8 mouse cellular contexts compared by ENCODE assay signal in the genomic region with DNA sequence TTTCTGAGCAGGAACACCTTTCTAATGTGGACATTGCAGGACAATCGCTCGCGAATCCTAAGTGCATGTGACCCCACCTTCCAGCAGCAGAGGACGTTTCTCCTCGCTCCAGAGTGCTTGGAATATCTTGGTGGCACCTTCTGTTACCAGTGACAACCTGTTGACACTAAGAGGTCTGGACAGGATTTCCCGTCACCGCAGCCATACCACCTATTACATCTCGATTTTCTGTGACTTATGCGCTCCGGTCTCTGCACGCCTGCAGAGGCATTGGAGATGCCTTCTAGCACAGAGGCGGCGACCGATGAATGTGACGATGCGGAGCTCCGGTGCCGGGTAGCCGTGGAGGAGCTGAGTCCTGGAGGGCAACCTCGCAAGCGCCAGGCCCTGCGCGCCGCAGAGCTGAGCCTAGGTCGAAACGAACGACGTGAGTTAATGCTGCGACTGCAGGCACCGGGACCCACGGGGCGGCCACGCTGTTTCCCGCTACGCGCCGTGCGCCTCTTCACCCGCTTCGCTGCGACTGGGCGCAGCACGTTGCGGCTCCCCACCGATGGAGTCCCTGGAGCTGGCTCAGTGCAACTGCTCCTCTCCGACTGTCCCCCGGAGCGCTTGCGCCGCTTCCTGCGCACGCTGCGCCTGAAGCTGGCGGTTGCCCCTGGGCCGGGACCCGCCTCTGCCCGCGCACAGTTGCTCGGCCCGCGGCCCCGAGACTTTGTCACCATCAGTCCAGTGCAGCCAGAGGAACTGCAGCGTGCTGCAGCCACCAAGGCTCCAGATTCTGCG. TPM values are rescaled to one million over a fixed set of nuclear protein-coding genes. Genes with fewer than 3 reads are reported as not detected.
A peak's percentile ranks its signal among the peaks of the same experiment; 100 is the strongest.
DNase-seq lines count a peak whose midpoint lies in the region; ATAC-seq and TF ChIP-seq lines count a peak whose summit lies in the region.

No protein-coding gene starts in this region.

- H3K79me2 ChIP-seq in MEL (ENCODE audit: control insufficient read depth, insufficient read depth, low read length, poor library complexity): peaks cover 24% of the 10 kb centered on the region

- H3K27me3 ChIP-seq in kidney, embryonic 16.5 days (ENCODE audit: insufficient read depth, low read length): no peaks in the 10 kb centered on the region
- H3K27me3 ChIP-seq in MEL (ENCODE audit: control insufficient read depth in 1 of 2, insufficient read depth in 2 of 2, low read length in 2 of 2): no peaks in the 10 kb centered on the region
- no peaks in the 10 kb centered on the region for H3K27me3 ChIP-seq in embryonic facial prominence, embryonic 14.5 days (replicated peaks; ENCODE audit: control insufficient read depth, insufficient read depth, low read length)
- no peaks in the 10 kb centered on the region for H3K27me3 ChIP-seq in hindbrain, embryonic 16.5 days (replicated peaks; ENCODE audit: control insufficient read depth, insufficient read depth, low read length)
- no peaks in the 10 kb centered on the region for H3K27me3 ChIP-seq in megakaryocyte, embryonic 14.5 days (replicated peaks)

- TF ChIP-seq POLR2A in MEL (IDR thresholded peaks at IDR 0.05; ENCODE audit: control insufficient read depth in 1 of 2, insufficient read depth in 1 of 2, low read depth in 1 of 2, low read length in 2 of 2, poor library complexity in 1 of 2): no peak; a peak in 3 of 4 replicates

- no peak for TF ChIP-seq CTCF in MEL (IDR thresholded peaks at IDR 0.05 in 2 of 3, conservative IDR thresholded peaks at IDR 0.05 in 1 of 3; ENCODE audit: control insufficient read depth in 1 of 3, insufficient read depth in 1 of 3, low read depth in 2 of 3, low read length in 3 of 3, poor library complexity in 1 of 3, severe bottlenecking in 1 of 3)

- H3K4me1 ChIP-seq in kidney, embryonic 16.5 days (ENCODE audit: insufficient read depth, low read length): peaks cover 24% of the 10 kb centered on the region
- peaks cover 2 to 8% of the 10 kb centered on the region in 2 experiments; a peak in 2 of 4 replicates for H3K4me1 ChIP-seq in MEL (ENCODE audit: control insufficient read depth in 1 of 2, insufficient read depth in 2 of 2, low read length in 2 of 2)
- peaks cover 18% of the 10 kb centered on the region for H3K4me1 ChIP-seq in embryonic facial prominence, embryonic 14.5 days (ENCODE audit: control insufficient read depth, insufficient read depth, low read length)
- H3K4me1 ChIP-seq in hindbrain, embryonic 16.5 days (ENCODE audit: control insufficient read depth, insufficient read depth, low read depth, low read length): peaks cover 18% of the 10 kb centered on the region
- peaks cover 46% of the 10 kb centered on the region for H3K4me1 ChIP-seq in megakaryocyte, embryonic 14.5 days

- peak overlapping the region; percentile 80 for H3K9ac ChIP-seq in kidney, embryonic 16.5 days (replicated peaks; ENCODE audit: low read length)
- H3K9ac ChIP-seq in MEL (ENCODE audit: control insufficient read depth, low read depth, low read length, poor library complexity, severe bottlenecking): peak overlapping the region; percentile 67
- H3K9ac ChIP-seq in embryonic facial prominence, embryonic 14.5 days (ENCODE audit: low read depth, low read length): peak overlapping the region; percentile 72
- H3K9ac ChIP-seq in hindbrain, embryonic 16.5 days (ENCODE audit: low read depth, low read length): peak overlapping the region; percentile 63

- peak overlapping the region; percentile 66 for H3K4me3 ChIP-seq in kidney, embryonic 16.5 days (ENCODE audit: low read length)
- peak overlapping the region; percentile 65 to 92 for H3K4me3 ChIP-seq in MEL (ENCODE audit: control insufficient read depth in 1 of 2, insufficient read depth in 1 of 2, low read depth in 2 of 2, low read length in 2 of 2)
- peak overlapping the region; percentile 55 for H3K4me3 ChIP-seq in embryonic facial prominence, embryonic 14.5 days (ENCODE audit: low read depth, low read length)
- peak overlapping the region; percentile 53 for H3K4me3 ChIP-seq in hindbrain, embryonic 16.5 days (ENCODE audit: low read length)
- H3K4me3 ChIP-seq in megakaryocyte, embryonic 14.5 days (replicated peaks): peak overlapping the region; percentile 95

- peak; percentile 37; the same call in 1 of the 2 replicates for ATAC-seq in kidney, embryonic 16.5 days (ENCODE audit: low FRiP score, low TSS enrichment)
- 0 out of 2 replicates have a peak, but pooled peaks have one; percentile 30 for ATAC-seq in embryonic facial prominence, embryonic 14.5 days (ENCODE audit: low read depth)
- ATAC-seq in hindbrain, embryonic 16.5 days: peak; percentile 55; the same call in 1 of the 2 replicates

- H3K4me2 ChIP-seq in kidney, embryonic 16.5 days (replicated peaks; ENCODE audit: low read depth, low read length): peak overlapping the region; percentile 90
- peak overlapping the region; percentile 98 for H3K4me2 ChIP-seq in embryonic facial prominence, embryonic 14.5 days (ENCODE audit: low read depth, low read length)
- H3K4me2 ChIP-seq in hindbrain, embryonic 16.5 days (ENCODE audit: low read length): peak overlapping the region; percentile 94

- H3K27ac ChIP-seq in kidney, embryonic 16.5 days (ENCODE audit: low read length): 0 out of 2 replicates have a peak overlapping the region, but pooled peaks have one; percentile 6
- peak overlapping the region; percentile 68 for H3K27ac ChIP-seq in MEL (ENCODE audit: control insufficient read depth, low read depth, low read length)
- H3K27ac ChIP-seq in embryonic facial prominence, embryonic 14.5 days (replicated peaks; ENCODE audit: low read depth, low read length): no peak overlapping the region
- no peak overlapping the region for H3K27ac ChIP-seq in hindbrain, embryonic 16.5 days (ENCODE audit: low read depth, low read length)

- peaks cover 25% of the 10 kb centered on the region for H3K36me3 ChIP-seq in kidney, embryonic 16.5 days (ENCODE audit: insufficient read depth, low read length)
- peaks cover 4 to 13% of the 10 kb centered on the region in 2 experiments; a peak in 3 of 4 replicates for H3K36me3 ChIP-seq in MEL (ENCODE audit: control insufficient read depth in 1 of 2, insufficient read depth in 2 of 2, low read length in 2 of 2)
- H3K36me3 ChIP-seq in embryonic facial prominence, embryonic 14.5 days (ENCODE audit: control insufficient read depth, insufficient read depth, low read length): peaks cover 18% of the 10 kb centered on the region; the same call in 1 of the 2 replicates
- H3K36me3 ChIP-seq in hindbrain, embryonic 16.5 days (ENCODE audit: control insufficient read depth, insufficient read depth, low read length): no peaks in the 10 kb centered on the region
- H3K36me3 ChIP-seq in megakaryocyte, embryonic 14.5 days (replicated peaks; ENCODE audit: low read length): peaks cover 38% of the 10 kb centered on the region

- TF ChIP-seq RAD21 in MEL (IDR thresholded peaks at IDR 0.05; ENCODE audit: low read depth, low read length): no peak

- no peaks in the 10 kb centered on the region for H3K9me3 ChIP-seq in kidney, embryonic 16.5 days (ENCODE audit: low read length)
- no peaks in the 10 kb centered on the region for H3K9me3 ChIP-seq in MEL (replicated peaks; ENCODE audit: insufficient read depth, low read length)
- no peaks in the 10 kb centered on the region for H3K9me3 ChIP-seq in embryonic facial prominence, embryonic 14.5 days (ENCODE audit: control insufficient read depth, low read length)
- no peaks in the 10 kb centered on the region for H3K9me3 ChIP-seq in hindbrain, embryonic 16.5 days (ENCODE audit: control insufficient read depth, low read length)
- no peaks in the 10 kb centered on the region for H3K9me3 ChIP-seq in megakaryocyte, embryonic 14.5 days

- DNase-seq in kidney, adult 11 months: no peak
- peak; percentile 71 for DNase-seq in MEL (ENCODE audit: low read depth, low spot score)
- DNase-seq in embryonic facial prominence, embryonic 14.5 days (ENCODE audit: low spot score): no peak
- peak; percentile 56 to 81 for DNase-seq in spleen, postnatal 4 days (ENCODE audit: low spot score in 2 of 2)
- DNase-seq in cerebellum, postnatal 4 days (ENCODE audit: low spot score in 2 of 2): no peak

- WGBS in kidney, embryonic 16.5 days: 0% methylated on average over 63 of the region's 64 CpGs
- WGBS in embryonic facial prominence, embryonic 14.5 days: under 1% methylated on average over 39 of the region's 64 CpGs
- under 1% methylated on average over 64 of the region's 64 CpGs for WGBS in hindbrain, embryonic 16.5 days

- TF ChIP-seq EP300 in MEL (IDR thresholded peaks at IDR 0.05; ENCODE audit: low read depth in 1 of 2, low read length in 2 of 2): no peak

RNA-seq across cellular contexts. Expression of gene Pif1, which starts 0.8 kb away (rescaled TPM):
- polyA plus RNA-seq in kidney, embryonic 16.5 days (2015; fragmentation: Nextera tagmentation; extraction: Ambion mirVana): 15.5 and 16.9 TPM in 2 replicates
- 15.5 and 22.5 TPM in 2 replicates for total RNA-seq in MEL (2012; rRNA removed)
- polyA plus RNA-seq in MEL (2012; ENCODE audit: insufficient read depth in 1 of 2, insufficient read length in 2 of 2, low read depth in 1 of 2, low replicate concordance in 2 of 2, missing spikeins in 1 of 2): 10 to 100 TPM in 1 of 2 experiments, not detected in 1; 14.9 TPM
- polyA plus RNA-seq in embryonic facial prominence, embryonic 14.5 days (2014; fragmentation: Nextera tagmentation; extraction: Ambion mirVana): 5.9 and 7.2 TPM in 2 replicates
- 3.2 and 4.3 TPM in 2 replicates for polyA plus RNA-seq in hindbrain, embryonic 16.5 days (2015; fragmentation: Nextera tagmentation; extraction: Ambion mirVana)
- polyA plus RNA-seq in megakaryocyte, embryonic 14.5 days (2012; ENCODE audit: insufficient read depth, low replicate concordance): 3.9 and 6.9 TPM in 2 replicates

RNA-seq across cellular contexts. Expression of gene Plekho2, which starts 7.9 kb away (rescaled TPM):
- 18.7 and 19.4 TPM in 2 replicates for polyA plus RNA-seq in kidney, embryonic 16.5 days (2015; fragmentation: Nextera tagmentation; extraction: Ambion mirVana)
- 7.6 and 8.6 TPM in 2 replicates for total RNA-seq in MEL (2012; rRNA removed)
- polyA plus RNA-seq in MEL (2012; ENCODE audit: insufficient read depth in 1 of 2, insufficient read length in 2 of 2, low read depth in 1 of 2, low replicate concordance in 2 of 2, missing spikeins in 1 of 2): 10 to 100 TPM in 1 of 2 experiments, not detected in 1; 12.9 TPM
- 12.9 and 14.3 TPM in 2 replicates for polyA plus RNA-seq in embryonic facial prominence, embryonic 14.5 days (2014; fragmentation: Nextera tagmentation; extraction: Ambion mirVana)
- 7.1 and 8.0 TPM in 2 replicates for polyA plus RNA-seq in hindbrain, embryonic 16.5 days (2015; fragmentation: Nextera tagmentation; extraction: Ambion mirVana)
- polyA plus RNA-seq in megakaryocyte, embryonic 14.5 days (2012; ENCODE audit: insufficient read depth, low replicate concordance): 198 and 329 TPM in 2 replicates

RNA-seq across cellular contexts. Expression of gene Rbpms2, which starts 41.7 kb away (rescaled TPM):
- polyA plus RNA-seq in kidney, embryonic 16.5 days (2015; fragmentation: Nextera tagmentation; extraction: Ambion mirVana): 34.4 and 36.3 TPM in 2 replicates
- not detected in 2 replicates for total RNA-seq in MEL (2012; rRNA removed)
- polyA plus RNA-seq in MEL (2012; ENCODE audit: insufficient read depth in 1 of 2, insufficient read length in 2 of 2, low read depth in 1 of 2, low replicate concordance in 2 of 2, missing spikeins in 1 of 2): under 1 TPM in 1 of 2 experiments, not detected in 1; 0.22 TPM
- polyA plus RNA-seq in embryonic facial prominence, embryonic 14.5 days (2014; fragmentation: Nextera tagmentation; extraction: Ambion mirVana): 13.6 and 13.8 TPM in 2 replicates
- 4.6 and 4.7 TPM in 2 replicates for polyA plus RNA-seq in hindbrain, embryonic 16.5 days (2015; fragmentation: Nextera tagmentation; extraction: Ambion mirVana)
- 500 and 536 TPM in 2 replicates for polyA plus RNA-seq in megakaryocyte, embryonic 14.5 days (2012; ENCODE audit: insufficient read depth, low replicate concordance)

Comparison
In these comparisons a context has a peak if more than half of its experiments do, and no peak if none do; other contexts are left out.
1. H3K27ac ChIP-seq: peak in kidney, embryonic 16.5 days (single experiment) and MEL (single experiment); none in embryonic facial prominence, embryonic 14.5 days (single experiment) and hindbrain, embryonic 16.5 days (single experiment).
2. DNase-seq: peak in MEL (single experiment) and spleen, postnatal 4 days (2 of 2); none in kidney, adult 11 months (single experiment), embryonic facial prominence, embryonic 14.5 days (single experiment) and cerebellum, postnatal 4 days (0 of 2).
3. RNA of gene Rbpms2, which starts 41.7 kb away (polyA plus RNA-seq): 500 to 536 TPM in megakaryocyte, embryonic 14.5 days; 34.4 to 36.3 TPM in kidney, embryonic 16.5 days, 13.6 to 13.8 TPM in embryonic facial prominence, embryonic 14.5 days, 4.6 to 4.7 TPM in hindbrain, embryonic 16.5 days and 0.22 TPM in MEL; every median in the first group is over 10 times any median in the second.
4. Peak in every context shown above with its lines, with median percentiles within 50 percentile points of each other: ATAC-seq, H3K4me2 ChIP-seq, H3K4me3 ChIP-seq and H3K9ac ChIP-seq.